Mouse (Mus musculus) kidney, embryonic 16.5 days (tissue): ENCODE results near the gene Susd4. TPM values are rescaled to one million over a fixed set of nuclear protein-coding genes. Genes with fewer than 3 reads are reported as not detected.
A peak's percentile ranks its signal among the peaks of the same experiment; 100 is the strongest.

ENCODE experiments used
- ATAC-seq: fragments of 200-750 bp; cut with Nextera tagmentation; 2 replicates; pipeline ENCODE4 v1.8.0; 2017; ENCODE audit warnings: moderate TSS enrichment; ENCODE audit not compliant: low FRiP score, low TSS enrichment
- H3K27ac ChIP-seq: fragments of 300-500 bp; sonication (generic); 2 replicates; pipeline ENCODE4 v1.5.1; 2014; ENCODE audit warnings: low read length
- H3K27me3 ChIP-seq: fragments of 300-500 bp; sonication (generic); 2 replicates; pipeline ENCODE4 v1.6.1; 2014; ENCODE audit warnings: low read length, control low read depth, mixed read lengths; ENCODE audit not compliant: insufficient read depth
- H3K36me3 ChIP-seq: fragments of 300-500 bp; sonication (generic); 2 replicates; pipeline ENCODE4 v1.6.1; 2014; ENCODE audit warnings: low read length, control low read depth, mixed read lengths; ENCODE audit not compliant: insufficient read depth
- H3K4me1 ChIP-seq: fragments of 300-500 bp; sonication (generic); 2 replicates; pipeline ENCODE4 v1.6.1; 2014; ENCODE audit warnings: low read length, control low read depth, mixed read lengths; ENCODE audit not compliant: insufficient read depth
- H3K4me2 ChIP-seq: fragments of 300-500 bp; sonication (generic); replicated peaks from 2 replicates; pipeline ENCODE4 v1.6.1; 2014; ENCODE audit warnings: low read depth, low read length
- H3K4me3 ChIP-seq: fragments of 300-500 bp; sonication (generic); 2 replicates; pipeline ENCODE4 v1.5.1; 2014; ENCODE audit warnings: mild to moderate bottlenecking, low read length
- H3K9ac ChIP-seq: fragments of 300-500 bp; sonication (generic); replicated peaks from 2 replicates; pipeline ENCODE4 v1.6.1; 2014; ENCODE audit warnings: low read length
- H3K9me3 ChIP-seq: fragments of 300-500 bp; sonication (generic); 2 replicates; pipeline ENCODE4 v1.6.1; 2016; ENCODE audit warnings: low read length, control low read depth
- WGBS: fragments of 180-500 bp; shearing (Covaris S2); extraction: QIAGEN DNeasy Blood & Tissue Kit; methylation state at CpG from one replicate; pipeline ENCODE4 v1.1.7; 2014; 5-methylcytosine and 5-hydroxymethylcytosine counted together
- polyA plus RNA-seq: library from polyadenylated mRNA; unstranded; fragments of >200 nt; fragmentation: Nextera tagmentation; extraction: Ambion mirVana; gene quantifications from 2 replicates; pipeline ENCODE4 v1.2.1, GENCODE M21; 2015

The Susd4 gene
- polyA plus RNA-seq: 25.7 and 26.4 TPM in 2 replicates

- peaks cover 4% of the 10 kb centered on the region; the same call in 1 of the 2 replicates for H3K27me3 ChIP-seq
- H3K4me2 ChIP-seq: peak within 1 kb of the TSS; percentile 87
- peak within 1 kb of the TSS; percentile 63 for H3K4me3 ChIP-seq
- no peaks in the 10 kb centered on the region for H3K36me3 ChIP-seq
- no peaks in the 10 kb centered on the region for H3K9me3 ChIP-seq
- peak within 1 kb of the TSS; percentile 62 for H3K27ac ChIP-seq
- 1% methylated on average over 73 of the region's 95 CpGs for WGBS
- peak; percentile 86 for ATAC-seq
- peaks cover 17% of the 10 kb centered on the region for H3K4me1 ChIP-seq
- H3K9ac ChIP-seq: peak within 1 kb of the TSS; percentile 76
These were observed at the start of gene Susd4 for GRCm38 (mm10) chr1:182763716-182764461. TSS of gene Susd4 (plus strand) at chr1:182763860.

DNA sequence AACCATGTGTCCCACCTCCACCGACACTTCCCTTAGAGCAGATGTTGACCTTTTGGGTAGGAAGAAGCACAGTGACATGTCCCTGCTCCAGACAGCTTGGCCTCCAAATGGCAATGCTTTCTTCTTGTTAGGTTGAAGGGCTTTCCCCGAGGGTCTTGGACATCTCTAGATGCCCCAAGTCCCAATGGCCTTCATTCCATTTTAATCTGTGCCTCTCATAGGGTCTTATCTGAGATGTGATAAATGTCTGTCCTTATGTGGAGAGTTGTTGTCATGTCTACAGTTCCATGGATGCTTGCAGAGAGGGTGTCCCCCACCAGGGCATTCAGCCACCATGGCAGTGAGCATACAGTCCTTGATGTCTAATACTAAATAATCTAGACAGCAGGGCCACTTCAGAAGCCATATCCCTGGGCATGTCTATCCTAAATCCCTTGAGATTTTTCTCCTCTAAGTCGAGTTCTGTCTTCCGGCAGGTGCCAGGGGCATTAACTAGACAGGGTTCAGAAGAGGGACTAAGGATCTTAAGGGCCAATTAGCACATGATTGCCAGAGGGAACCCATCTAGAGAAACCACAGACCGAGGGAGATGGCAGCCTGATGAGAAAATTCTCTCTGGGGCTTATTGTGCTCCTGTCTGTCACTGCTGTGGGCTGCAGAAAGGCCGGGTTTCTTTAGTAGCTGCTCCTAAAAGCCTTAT is 49.3 kb upstream of the Susd4 start:
- H3K4me3 ChIP-seq: no peak overlapping the region
- WGBS: 55% methylated on average over 6 of the region's 6 CpGs
- no peaks in the 10 kb centered on the region for H3K4me1 ChIP-seq
- no peaks in the 10 kb centered on the region for H3K36me3 ChIP-seq
- no peak overlapping the region for H3K4me2 ChIP-seq
- H3K9ac ChIP-seq: no peak overlapping the region
- no peak overlapping the region for H3K27ac ChIP-seq
- H3K9me3 ChIP-seq: no peaks in the 10 kb centered on the region
- no peaks in the 10 kb centered on the region for H3K27me3 ChIP-seq
- ATAC-seq: no peak

GRCm38 (mm10) chr1:182727541-182727940 is 36.1 kb upstream of the Susd4 start:
- ATAC-seq: no peak
- Histone ChIP-seq H3K27ac (no peak overlapping the region), H3K4me1 (0 out of 2 replicates have a peak, but pooled peaks cover 2% of the 10 kb centered on the region), H3K27me3 (no peaks in the 10 kb centered on the region), H3K4me2 (no peak overlapping the region), H3K36me3 (no peaks in the 10 kb centered on the region), H3K9me3 (no peaks in the 10 kb centered on the region), H3K9ac (no peak overlapping the region), H3K4me3 (no peak overlapping the region)
- WGBS: 64% methylated on average over 12 of the region's 12 CpGs

- Histone ChIP-seq H3K27ac (no peak overlapping the region), H3K4me2 (no peak overlapping the region), H3K9me3 (no peaks in the 10 kb centered on the region), H3K4me3 (no peak overlapping the region), H3K36me3 (no peaks in the 10 kb centered on the region), H3K27me3 (no peaks in the 10 kb centered on the region), H3K9ac (no peak overlapping the region), H3K4me1 (0 out of 2 replicates have a peak, but pooled peaks cover 4% of the 10 kb centered on the region)
- ATAC-seq: no peak
- WGBS: 73% methylated on average over 9 of the region's 9 CpGs
These were observed 34.7 kb upstream of the Susd4 start for GRCm38 (mm10) chr1:182729002-182729401.

GRCm38 (mm10) chr1:182732695-182733094 is 31.0 kb upstream of the Susd4 start:
- ATAC-seq: peak; percentile 71; the same call in 1 of the 2 replicates
- 0 out of 2 replicates have a peak overlapping the region, but pooled peaks have one; percentile 4 for H3K4me2 ChIP-seq
- 30% methylated on average over 7 of the region's 7 CpGs for WGBS

GRCm38 (mm10) chr1:182735891-182736290 is 27.8 kb upstream of the Susd4 start:
- no peak for ATAC-seq

More at GRCm38 (mm10) chr1:182732695-182733094, 31.0 kb upstream of the Susd4 start:
- Histone ChIP-seq H3K9ac (no peak overlapping the region), H3K4me3 (no peak overlapping the region), H3K36me3 (no peaks in the 10 kb centered on the region), H3K4me1 (peaks cover 11% of the 10 kb centered on the region; the same call in 1 of the 2 replicates), H3K27me3 (no peaks in the 10 kb centered on the region), H3K27ac (peak overlapping the region; percentile 50), H3K9me3 (no peaks in the 10 kb centered on the region)

GRCm38 (mm10) chr1:182747081-182747480 is 16.6 kb upstream of the Susd4 start:
- H3K27ac ChIP-seq: no peak overlapping the region
- no peak overlapping the region for H3K4me2 ChIP-seq
- WGBS: 90% methylated on average over 9 of the region's 9 CpGs
- no peaks in the 10 kb centered on the region for H3K9me3 ChIP-seq
- H3K9ac ChIP-seq: no peak overlapping the region
- no peak overlapping the region for H3K4me3 ChIP-seq
- no peaks in the 10 kb centered on the region for H3K27me3 ChIP-seq
- ATAC-seq: no peak
- no peaks in the 10 kb centered on the region for H3K36me3 ChIP-seq
- no peaks in the 10 kb centered on the region for H3K4me1 ChIP-seq

More at GRCm38 (mm10) chr1:182735891-182736290, 27.8 kb upstream of the Susd4 start:
- Histone ChIP-seq H3K4me2 (no peak overlapping the region), H3K36me3 (no peaks in the 10 kb centered on the region), H3K27me3 (no peaks in the 10 kb centered on the region), H3K9me3 (no peaks in the 10 kb centered on the region), H3K4me3 (no peak overlapping the region), H3K9ac (no peak overlapping the region), H3K27ac (no peak overlapping the region), H3K4me1 (peaks cover 11% of the 10 kb centered on the region; the same call in 1 of the 2 replicates)
- 55% methylated on average over 4 of the region's 4 CpGs for WGBS

GRCm38 (mm10) chr1:182747834-182748233 is 15.8 kb upstream of the Susd4 start:
- WGBS: 88% methylated on average over 17 of the region's 17 CpGs
- no peaks in the 10 kb centered on the region for H3K27me3 ChIP-seq
- no peak overlapping the region for H3K27ac ChIP-seq
- H3K9ac ChIP-seq: no peak overlapping the region
- H3K4me2 ChIP-seq: no peak overlapping the region
- ATAC-seq: no peak
- H3K4me1 ChIP-seq: no peaks in the 10 kb centered on the region
- no peak overlapping the region for H3K4me3 ChIP-seq
- no peaks in the 10 kb centered on the region for H3K36me3 ChIP-seq
- H3K9me3 ChIP-seq: no peaks in the 10 kb centered on the region

DNA sequence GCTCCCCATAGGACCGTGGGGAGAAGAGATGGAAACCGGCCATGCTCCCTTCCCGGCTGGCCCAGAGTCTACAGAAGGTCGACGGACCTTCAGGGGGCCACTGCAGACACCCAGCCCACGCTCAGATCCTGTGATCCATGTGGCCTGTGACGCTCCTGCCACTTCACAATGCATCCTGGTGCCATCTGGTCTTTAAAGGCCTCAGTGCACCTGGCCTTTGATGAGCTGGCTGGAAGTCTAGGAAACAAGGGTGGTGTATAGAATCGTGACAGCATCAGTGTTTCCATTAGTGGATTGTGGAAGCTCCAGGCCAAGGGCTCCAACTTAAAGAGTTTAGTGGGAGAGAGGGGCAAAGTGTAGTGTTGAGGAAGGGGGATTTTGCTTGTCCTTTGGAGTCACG is 14.6 kb upstream of the Susd4 start, which contains the start of gene Ccdc185:
Gene Ccdc185, minus strand, starts transcription at position 101 of the 400 bp plus-strand sequence.
- H3K4me3 ChIP-seq: no peak within 1 kb of the TSS
- H3K36me3 ChIP-seq: no peaks in the 10 kb centered on the region
- no peak within 1 kb of the TSS for H3K9ac ChIP-seq
- no peak within 1 kb of the TSS for H3K4me2 ChIP-seq
- no peak for ATAC-seq
- H3K4me1 ChIP-seq: no peaks in the 10 kb centered on the region
- H3K27me3 ChIP-seq: no peaks in the 10 kb centered on the region
- 91% methylated on average over 9 of the region's 9 CpGs for WGBS
- no peak within 1 kb of the TSS for H3K27ac ChIP-seq
- H3K9me3 ChIP-seq: no peaks in the 10 kb centered on the region
